Mouse (Mus musculus) MEL (cell line): Measurements from ENCODE around the gene Gm21497. TPM values are rescaled to one million over a fixed set of nuclear protein-coding genes. Genes with fewer than 3 reads are reported as not detected.
"Not testable (repeated sequence)": the region's sequence is repeated elsewhere in the genome, so short reads cannot be mapped to it uniquely, and the experiment has no call there.

ENCODE experiments used
- DNase-seq: peaks from one replicate; pipeline ENCODE4 v3.0.0; 2011; ENCODE audit warnings: low read depth, low spot score
- H3K27ac ChIP-seq: 2 replicates; pipeline ENCODE4 v1.5.1; 2012; ENCODE audit warnings: low read depth, mild to moderate bottlenecking, control low read depth, low read length, moderate library complexity; ENCODE audit not compliant: control insufficient read depth
- H3K27me3 ChIP-seq, 2 experiments: fragments of 150-350 bp in 1 of 2; sonication (generic) in 1 of 2; 2 replicates each; pipeline ENCODE4 v1.6.1; 2012; ENCODE audit warnings: low read length in 2 of 2, mild to moderate bottlenecking in 2 of 2, improper control_type of control experiment in 1 of 2, moderate library complexity in 1 of 2; ENCODE audit not compliant: insufficient read depth in 2 of 2, control insufficient read depth in 1 of 2
- H3K36me3 ChIP-seq, 2 experiments: 2 replicates each; pipeline ENCODE4 v1.6.1; 2012 to 2014; ENCODE audit warnings: low read length in 2 of 2, improper control_type of control experiment in 1 of 2, inconsistent platforms in 1 of 2, mild to moderate bottlenecking in 1 of 2; ENCODE audit not compliant: insufficient read depth in 2 of 2, control insufficient read depth in 1 of 2
- H3K4me1 ChIP-seq, 2 experiments: fragments of 150-350 bp in 1 of 2; sonication (generic) in 1 of 2; 2 replicates each; pipeline ENCODE4 v1.6.1; 2012; ENCODE audit warnings: low read length in 2 of 2, improper control_type of control experiment in 1 of 2, mild to moderate bottlenecking in 1 of 2; ENCODE audit not compliant: insufficient read depth in 2 of 2, control insufficient read depth in 1 of 2
- H3K4me3 ChIP-seq, 2 experiments: fragments of 150-350 bp in 1 of 2; sonication (generic) in 1 of 2; 2 replicates each; pipeline ENCODE4 v1.5.1; 2012; ENCODE audit warnings: low read depth in 2 of 2, low read length in 2 of 2, mild to moderate bottlenecking in 2 of 2, moderate library complexity in 2 of 2, control low read depth in 1 of 2, improper control_type of control experiment in 1 of 2; ENCODE audit not compliant: control insufficient read depth in 1 of 2, insufficient read depth in 1 of 2
- H3K79me2 ChIP-seq: 2 replicates; pipeline ENCODE4 v1.6.1; 2012; ENCODE audit warnings: mild to moderate bottlenecking, low read length, moderate library complexity; ENCODE audit not compliant: control insufficient read depth, poor library complexity, insufficient read depth
- H3K9ac ChIP-seq: 2 replicates; pipeline ENCODE4 v1.6.1; 2012; ENCODE audit warnings: low read depth, mild to moderate bottlenecking, control low read depth, low read length, moderate library complexity; ENCODE audit not compliant: control insufficient read depth, poor library complexity, severe bottlenecking
- H3K9me3 ChIP-seq: fragments of 150-350 bp; sonication (generic); replicated peaks from 2 replicates; pipeline ENCODE4 v1.6.1; 2012; ENCODE audit warnings: mild to moderate bottlenecking, low read length, improper control_type of control experiment, moderate library complexity; ENCODE audit not compliant: insufficient read depth
- polyA plus RNA-seq, 2 experiments: library from polyadenylated mRNA; stranded (reverse) in 1 of 2; unstranded in 1 of 2; fragments of >175 nt in 1 of 2; fragments of >200 nt in 1 of 2; gene quantifications; 2 replicates each; pipeline versions ENCODE4 v1.2.1 to v1.2.4; 2012; ENCODE audit warnings: low replicate concordance in 2 of 2, low read depth in 1 of 2; ENCODE audit not compliant: insufficient read length in 2 of 2, insufficient read depth in 1 of 2, missing spikeins in 1 of 2
- total RNA-seq: library from RNA; depleted of rRNA; stranded (reverse); fragments of 300-350 nt; gene quantifications from 2 replicates; pipeline ENCODE4 v1.2.3, GENCODE M21; 2012; rRNA removed

Gm21497 gene
- total RNA-seq (not detected in 2 replicates), polyA plus RNA-seq (not detected)

DNA sequence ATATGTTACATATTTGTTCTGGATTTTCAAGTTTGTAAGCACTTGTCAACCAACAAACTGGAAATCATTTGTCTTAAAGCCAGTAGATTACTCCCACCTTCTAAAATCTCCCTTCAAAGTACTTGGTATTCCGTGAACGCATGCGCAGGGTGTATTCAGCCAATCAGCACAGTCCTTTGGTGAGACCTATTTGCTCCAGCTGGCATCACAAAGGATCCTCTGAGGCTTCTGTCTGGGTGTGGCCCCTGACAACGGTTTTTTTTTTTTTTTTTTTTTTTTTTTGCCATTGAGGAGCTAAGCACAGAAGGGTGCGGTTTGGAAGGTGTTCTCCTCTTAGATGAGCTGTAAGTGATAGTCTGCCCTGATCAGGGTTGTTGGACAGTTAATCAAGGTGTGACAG lies at the start of gene Gm21497:
Gene Gm21497, plus strand, starts transcription at position 301 of the 400 bp plus-strand sequence.
- not testable (repeated sequence) for H3K27me3 ChIP-seq, H3K27ac ChIP-seq, H3K9ac ChIP-seq, DNase-seq, H3K9me3 ChIP-seq, H3K4me1 ChIP-seq, H3K36me3 ChIP-seq, H3K4me3 ChIP-seq, H3K79me2 ChIP-seq
